Mouse (Mus musculus): ENCODE results near the gene Crocc. TPM values are rescaled to one million over a fixed set of nuclear protein-coding genes. Genes with fewer than 3 reads are reported as not detected.

Gene Crocc
- polyA plus RNA-seq, 1 experiment from 2014 or later: 5.3 TPM

GRCm38 (mm10) chr4:141010526-141010925 lies 49.8 kb downstream of the Crocc start:
- Histone ChIP-seq H3K27me3 (ENCODE audit: control insufficient read depth, insufficient read depth, low read depth, low read length) (no peaks in the 10 kb centered on the region), H3K36me3 (ENCODE audit: control insufficient read depth, insufficient read depth, low read length) (peaks cover 29% of the 10 kb centered on the region)
- WGBS: 0% methylated on average over 25 of the region's 26 CpGs

DNA sequence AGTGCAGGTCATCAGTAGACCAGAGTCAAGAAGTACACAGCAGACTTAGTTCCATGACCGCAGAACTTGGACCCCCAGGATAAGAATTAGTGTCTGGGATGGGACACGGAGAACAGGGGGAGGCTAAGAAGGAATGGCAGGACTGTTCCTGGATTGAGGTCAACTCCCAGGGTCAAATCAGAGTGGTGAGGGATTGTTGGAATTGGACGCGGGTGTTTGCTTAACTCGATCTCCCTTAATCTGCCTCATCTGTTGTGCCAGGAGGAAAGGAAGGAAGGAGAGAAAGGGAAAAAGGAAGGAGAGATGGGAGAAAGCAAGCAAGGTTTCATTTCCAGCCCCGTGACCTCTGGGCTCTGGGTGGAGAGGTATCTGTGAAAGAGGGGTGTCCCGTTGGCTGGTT lies 50.2 kb downstream of the Crocc start, which contains the start of gene Mfap2:
Gene Mfap2, plus strand, starts transcription at position 301 of the 400 bp plus-strand sequence.
- H3K4me1 ChIP-seq (ENCODE audit: control insufficient read depth, insufficient read depth, low read length): peaks cover 24% of the 10 kb centered on the region
- H3K27me3 ChIP-seq (ENCODE audit: control insufficient read depth, insufficient read depth, low read depth, low read length): no peaks in the 10 kb centered on the region
- no peaks in the 10 kb centered on the region for H3K9me3 ChIP-seq (replicated peaks; ENCODE audit: control insufficient read depth, low read length, poor library complexity, severe bottlenecking)
- peaks cover 32% of the 10 kb centered on the region for H3K36me3 ChIP-seq (ENCODE audit: control insufficient read depth, insufficient read depth, low read length)
- H3K4me3 ChIP-seq (ENCODE audit: low read depth, low read length): peak within 1 kb of the TSS; percentile 78
- 16% methylated on average over 7 of the region's 7 CpGs for WGBS
- peak within 1 kb of the TSS; percentile 80 for H3K27ac ChIP-seq (ENCODE audit: low read length)
- H3K4me2 ChIP-seq (ENCODE audit: low read length): peak within 1 kb of the TSS; percentile 95
- no peak for ATAC-seq
- H3K9ac ChIP-seq (ENCODE audit: low read depth, low read length): peak within 1 kb of the TSS; percentile 88

More at GRCm38 (mm10) chr4:141010526-141010925, 49.8 kb downstream of the Crocc start:
- Histone ChIP-seq H3K9ac (ENCODE audit: low read depth, low read length) (peak overlapping the region; percentile 88), H3K4me2 (ENCODE audit: low read length) (peak overlapping the region; percentile 95), H3K4me1 (ENCODE audit: control insufficient read depth, insufficient read depth, low read length) (peaks cover 24% of the 10 kb centered on the region), H3K27ac (ENCODE audit: low read length) (peak overlapping the region; percentile 80), H3K9me3 (replicated peaks; ENCODE audit: control insufficient read depth, low read length, poor library complexity, severe bottlenecking) (no peaks in the 10 kb centered on the region), H3K4me3 (ENCODE audit: low read depth, low read length) (peak overlapping the region; percentile 78)
- peak; percentile 84 for ATAC-seq

GRCm38 (mm10) chr4:141008028-141008427 lies 52.3 kb downstream of the Crocc start:
- ATAC-seq: no peak
- no peak overlapping the region for H3K4me3 ChIP-seq (ENCODE audit: low read depth, low read length)
- H3K4me1 ChIP-seq (ENCODE audit: control insufficient read depth, insufficient read depth, low read length): peaks cover 22% of the 10 kb centered on the region
- H3K4me2 ChIP-seq (ENCODE audit: low read length): no peak overlapping the region
- 89% methylated on average over 8 of the region's 8 CpGs for WGBS
- H3K9me3 ChIP-seq (replicated peaks; ENCODE audit: control insufficient read depth, low read length, poor library complexity, severe bottlenecking): no peaks in the 10 kb centered on the region
- peaks cover 44% of the 10 kb centered on the region for H3K36me3 ChIP-seq (ENCODE audit: control insufficient read depth, insufficient read depth, low read length)
- no peak overlapping the region for H3K27ac ChIP-seq (ENCODE audit: low read length)
- no peak overlapping the region for H3K9ac ChIP-seq (ENCODE audit: low read depth, low read length)
- H3K27me3 ChIP-seq (ENCODE audit: control insufficient read depth, insufficient read depth, low read depth, low read length): no peaks in the 10 kb centered on the region

DNA sequence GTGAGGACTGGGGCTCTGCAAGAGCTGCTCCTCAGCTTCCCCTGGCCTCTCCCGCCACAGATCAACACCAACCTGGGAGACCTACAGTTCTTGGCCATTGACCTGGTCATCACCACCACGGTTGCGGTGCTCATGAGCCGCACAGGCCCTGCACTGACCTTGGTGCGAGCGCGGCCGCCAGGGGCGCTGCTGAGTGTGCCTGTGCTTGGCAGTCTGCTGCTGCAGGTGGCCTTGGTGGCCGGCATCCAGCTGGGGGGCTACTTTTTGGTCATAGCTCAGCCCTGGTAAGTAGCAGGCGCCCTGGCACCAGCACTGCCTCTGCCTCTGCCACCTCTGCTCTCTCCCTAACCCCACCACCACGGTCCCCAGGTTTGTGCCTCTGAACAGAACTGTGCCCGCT lies 54.4 kb downstream of the Crocc start:
- peaks cover 61% of the 10 kb centered on the region for H3K36me3 ChIP-seq (ENCODE audit: control insufficient read depth, insufficient read depth, low read length)
- H3K4me2 ChIP-seq (ENCODE audit: low read length): no peak overlapping the region
- no peak for ATAC-seq
- H3K9ac ChIP-seq (ENCODE audit: low read depth, low read length): no peak overlapping the region
- H3K4me3 ChIP-seq (ENCODE audit: low read depth, low read length): no peak overlapping the region
- H3K27me3 ChIP-seq (ENCODE audit: control insufficient read depth, insufficient read depth, low read depth, low read length): no peaks in the 10 kb centered on the region
- H3K9me3 ChIP-seq (replicated peaks; ENCODE audit: control insufficient read depth, low read length, poor library complexity, severe bottlenecking): no peaks in the 10 kb centered on the region
- 87% methylated on average over 13 of the region's 13 CpGs for WGBS
- H3K4me1 ChIP-seq (ENCODE audit: control insufficient read depth, insufficient read depth, low read length): peaks cover 6% of the 10 kb centered on the region
- H3K27ac ChIP-seq (ENCODE audit: low read length): no peak overlapping the region

DNA sequence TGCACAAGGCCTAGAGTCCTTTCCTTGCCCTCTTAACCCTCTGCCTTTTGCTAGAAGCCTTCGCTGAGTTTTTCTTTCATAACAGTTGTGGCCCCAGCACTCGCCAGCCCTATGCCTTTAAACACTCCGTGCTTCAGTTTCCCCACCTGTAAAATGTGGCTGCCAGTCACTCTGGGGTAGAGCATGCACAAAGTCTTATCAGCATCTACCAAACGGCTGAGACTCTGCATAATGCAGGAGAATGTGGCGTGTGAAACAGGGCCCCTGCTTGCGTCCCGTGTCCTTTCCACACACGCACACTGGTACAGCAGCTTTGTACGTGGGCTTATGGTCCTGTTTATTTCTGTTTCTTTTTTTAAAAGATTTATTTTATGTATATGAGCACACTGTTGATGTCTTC lies 63.5 kb downstream of the Crocc start:
- peaks cover 81% of the 10 kb centered on the region for H3K36me3 ChIP-seq (ENCODE audit: control insufficient read depth, insufficient read depth, low read length)
- no peak overlapping the region for H3K27ac ChIP-seq (ENCODE audit: low read length)
- H3K4me3 ChIP-seq (ENCODE audit: low read depth, low read length): no peak overlapping the region
- H3K9ac ChIP-seq (ENCODE audit: low read depth, low read length): no peak overlapping the region
- ATAC-seq: no peak
- WGBS: 97% methylated on average over 9 of the region's 9 CpGs
- H3K9me3 ChIP-seq (replicated peaks; ENCODE audit: control insufficient read depth, low read length, poor library complexity, severe bottlenecking): no peaks in the 10 kb centered on the region
- no peak overlapping the region for H3K4me2 ChIP-seq (ENCODE audit: low read length)
- H3K27me3 ChIP-seq (ENCODE audit: control insufficient read depth, insufficient read depth, low read depth, low read length): no peaks in the 10 kb centered on the region
- H3K4me1 ChIP-seq (ENCODE audit: control insufficient read depth, insufficient read depth, low read length): no peaks in the 10 kb centered on the region

DNA sequence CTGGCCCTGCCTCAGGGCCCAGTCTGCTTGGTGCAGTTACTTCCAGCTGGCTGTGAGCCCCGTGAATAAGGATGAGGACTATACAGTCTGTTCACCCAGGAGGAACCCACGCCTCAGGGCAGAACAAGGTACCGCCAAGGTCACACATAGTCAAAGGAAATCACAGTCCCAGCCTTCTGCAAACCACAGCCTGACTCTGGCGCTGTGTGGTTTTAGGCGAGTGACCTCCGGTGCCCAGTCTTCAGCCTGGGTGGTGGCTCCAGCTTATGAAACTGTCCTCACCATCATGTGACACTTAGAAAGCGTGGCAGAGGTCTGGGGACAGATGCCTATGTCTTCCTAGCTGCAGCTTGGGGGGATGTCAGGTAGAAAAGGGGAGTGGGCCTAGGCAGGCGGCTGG lies 64.5 kb downstream of the Crocc start:
- no peaks in the 10 kb centered on the region for H3K27me3 ChIP-seq (ENCODE audit: control insufficient read depth, insufficient read depth, low read depth, low read length)
- H3K4me2 ChIP-seq (ENCODE audit: low read length): no peak overlapping the region
- H3K4me1 ChIP-seq (ENCODE audit: control insufficient read depth, insufficient read depth, low read length): no peaks in the 10 kb centered on the region
- ATAC-seq: no peak
- no peak overlapping the region for H3K9ac ChIP-seq (ENCODE audit: low read depth, low read length)
- no peaks in the 10 kb centered on the region for H3K9me3 ChIP-seq (replicated peaks; ENCODE audit: control insufficient read depth, low read length, poor library complexity, severe bottlenecking)
- H3K4me3 ChIP-seq (ENCODE audit: low read depth, low read length): no peak overlapping the region
- H3K36me3 ChIP-seq (ENCODE audit: control insufficient read depth, insufficient read depth, low read length): peaks cover 71% of the 10 kb centered on the region
- H3K27ac ChIP-seq (ENCODE audit: low read length): no peak overlapping the region
- 92% methylated on average over 8 of the region's 8 CpGs for WGBS

- Histone ChIP-seq H3K4me1 (ENCODE audit: control insufficient read depth, insufficient read depth, low read length) (peaks cover 10% of the 10 kb centered on the region), H3K9ac (ENCODE audit: low read depth, low read length) (no peak overlapping the region), H3K36me3 (ENCODE audit: control insufficient read depth, insufficient read depth, low read length) (peaks cover 55% of the 10 kb centered on the region), H3K4me3 (ENCODE audit: low read depth, low read length) (no peak overlapping the region), H3K27ac (ENCODE audit: low read length) (no peak overlapping the region), H3K4me2 (ENCODE audit: low read length) (no peak overlapping the region), H3K9me3 (replicated peaks; ENCODE audit: control insufficient read depth, low read length, poor library complexity, severe bottlenecking) (no peaks in the 10 kb centered on the region), H3K27me3 (ENCODE audit: control insufficient read depth, insufficient read depth, low read depth, low read length) (no peaks in the 10 kb centered on the region)
- no peak for ATAC-seq
- 95% methylated on average over 8 of the region's 8 CpGs for WGBS
Measured at GRCm38 (mm10) chr4:140993846-140994245, 66.5 kb downstream of the Crocc start.

- Histone ChIP-seq H3K4me3 (ENCODE audit: low read depth, low read length) (no peak overlapping the region), H3K4me1 (ENCODE audit: control insufficient read depth, insufficient read depth, low read length) (peaks cover 27% of the 10 kb centered on the region), H3K9me3 (replicated peaks; ENCODE audit: control insufficient read depth, low read length, poor library complexity, severe bottlenecking) (no peaks in the 10 kb centered on the region), H3K27ac (ENCODE audit: low read length) (no peak overlapping the region), H3K4me2 (ENCODE audit: low read length) (no peak overlapping the region), H3K27me3 (ENCODE audit: control insufficient read depth, insufficient read depth, low read depth, low read length) (no peaks in the 10 kb centered on the region), H3K36me3 (ENCODE audit: control insufficient read depth, insufficient read depth, low read length) (peaks cover 47% of the 10 kb centered on the region), H3K9ac (ENCODE audit: low read depth, low read length) (no peak overlapping the region)
- no peak for ATAC-seq
- WGBS: 82% methylated on average over 20 of the region's 20 CpGs
Measured at GRCm38 (mm10) chr4:140992215-140992614, 68.1 kb downstream of the Crocc start.

GRCm38 (mm10) chr4:140989447-140989846 lies 70.9 kb downstream of the Crocc start:
- Histone ChIP-seq H3K4me1 (ENCODE audit: control insufficient read depth, insufficient read depth, low read length) (peaks cover 27% of the 10 kb centered on the region), H3K9me3 (replicated peaks; ENCODE audit: control insufficient read depth, low read length, poor library complexity, severe bottlenecking) (no peaks in the 10 kb centered on the region), H3K9ac (ENCODE audit: low read depth, low read length) (no peak overlapping the region), H3K36me3 (ENCODE audit: control insufficient read depth, insufficient read depth, low read length) (peaks cover 21% of the 10 kb centered on the region), H3K4me2 (ENCODE audit: low read length) (0 out of 2 replicates have a peak overlapping the region, but pooled peaks have one; percentile 90), H3K27me3 (ENCODE audit: control insufficient read depth, insufficient read depth, low read depth, low read length) (no peaks in the 10 kb centered on the region), H3K4me3 (ENCODE audit: low read depth, low read length) (no peak overlapping the region), H3K27ac (ENCODE audit: low read length) (no peak overlapping the region)
- ATAC-seq: no peak
- 86% methylated on average over 14 of the region's 14 CpGs for WGBS
